Mouse (Mus musculus) lung, embryonic 16.5 days (tissue): ENCODE results near the gene Socs3. TPM values are rescaled to one million over a fixed set of nuclear protein-coding genes. Genes with fewer than 3 reads are reported as not detected.
A peak's percentile ranks its signal among the peaks of the same experiment; 100 is the strongest.

ENCODE experiments used
- ATAC-seq: fragments of 200-750 bp; cut with Nextera tagmentation; 2 replicates; pipeline ENCODE4 v1.8.0; 2017; ENCODE audit warnings: low read depth, mild to moderate bottlenecking, moderate library complexity
- H3K27ac ChIP-seq: fragments of 300-500 bp; sonication (generic); 2 replicates; pipeline ENCODE4 v1.5.1; 2014; ENCODE audit warnings: mild to moderate bottlenecking, control low read depth, low read length
- H3K27me3 ChIP-seq: fragments of 300-500 bp; sonication (generic); 2 replicates; pipeline ENCODE4 v1.6.1; 2014; ENCODE audit warnings: low read depth, low read length, mixed read lengths; ENCODE audit not compliant: control insufficient read depth, insufficient read depth
- H3K36me3 ChIP-seq: fragments of 300-500 bp; sonication (generic); 2 replicates; pipeline ENCODE4 v1.6.1; 2014; ENCODE audit warnings: low read length; ENCODE audit not compliant: control insufficient read depth, insufficient read depth
- H3K4me1 ChIP-seq: fragments of 300-500 bp; sonication (generic); replicated peaks from 2 replicates; pipeline ENCODE4 v1.6.1; 2014; ENCODE audit warnings: low read length, mixed read lengths; ENCODE audit not compliant: control insufficient read depth, insufficient read depth
- H3K4me2 ChIP-seq: fragments of 300-500 bp; sonication (generic); 2 replicates; pipeline ENCODE4 v1.6.1; 2014; ENCODE audit warnings: low read depth, low read length, control low read depth
- H3K4me3 ChIP-seq: fragments of 300-500 bp; sonication (generic); 2 replicates; pipeline ENCODE4 v1.5.1; 2014; ENCODE audit warnings: mild to moderate bottlenecking, low read length, control low read depth
- H3K9ac ChIP-seq: fragments of 300-500 bp; sonication (generic); 2 replicates; pipeline ENCODE4 v1.6.1; 2014; ENCODE audit warnings: low read length, control low read depth
- H3K9me3 ChIP-seq: fragments of 300-500 bp; sonication (generic); 2 replicates; pipeline ENCODE4 v1.6.1; 2016; ENCODE audit warnings: low read length; ENCODE audit not compliant: control insufficient read depth
- WGBS: fragments of 180-500 bp; shearing (Covaris S2); extraction: QIAGEN DNeasy Blood & Tissue Kit; methylation state at CpG from one replicate; pipeline ENCODE4 v1.1.7; 2014; 5-methylcytosine and 5-hydroxymethylcytosine counted together
- polyA plus RNA-seq: library from polyadenylated mRNA; unstranded; fragments of >200 nt; fragmentation: Nextera tagmentation; extraction: Ambion mirVana; gene quantifications from 2 replicates; pipeline ENCODE4 v1.2.1, GENCODE M21; 2015

Gene Socs3
- polyA plus RNA-seq, 1 experiment from 2014 or later, result 12.5 TPM

GRCm38 (mm10) chr11:117962228-117963067, 7.4 kb downstream of the Socs3 start:
- Histone ChIP-seq H3K9me3 (no peaks in the 10 kb centered on the region), H3K4me3 (peak overlapping the region; percentile 37; the same call in 1 of the 2 replicates), H3K9ac (peak overlapping the region; percentile 42; the same call in 1 of the 2 replicates), H3K4me2 (peak overlapping the region; percentile 70), H3K27ac (peak overlapping the region; percentile 96), H3K4me1 (peaks cover 66% of the 10 kb centered on the region), H3K36me3 (no peaks in the 10 kb centered on the region), H3K27me3 (peaks cover 4% of the 10 kb centered on the region; the same call in 1 of the 2 replicates)
- 22% methylated on average over 10 of the region's 10 CpGs for WGBS
- peak; percentile 85 for ATAC-seq

DNA sequence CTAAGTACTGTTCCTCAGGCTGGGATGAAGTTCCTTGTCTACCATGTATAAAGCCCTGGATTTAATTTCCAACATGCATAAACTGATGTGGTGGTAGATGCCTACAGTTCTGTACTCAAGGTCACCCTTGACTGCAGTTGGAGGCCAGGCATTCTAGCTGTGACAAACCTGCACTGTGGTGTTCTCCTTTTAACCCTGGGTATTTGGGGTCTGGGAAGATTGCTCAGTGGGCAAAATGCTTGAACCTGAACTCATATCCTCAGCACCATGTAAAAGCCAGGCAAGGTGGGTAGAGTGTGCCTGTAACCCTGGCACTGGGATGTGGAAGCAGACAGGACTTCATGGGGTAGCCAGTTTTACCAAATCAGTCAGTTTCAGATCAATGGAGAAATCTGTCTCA, 9.2 kb downstream of the Socs3 start:
- no peaks in the 10 kb centered on the region for H3K9me3 ChIP-seq
- H3K4me3 ChIP-seq, result no peak overlapping the region
- H3K27ac ChIP-seq, result no peak overlapping the region
- H3K4me1 ChIP-seq, result peaks cover 57% of the 10 kb centered on the region
- no peak overlapping the region for H3K4me2 ChIP-seq
- H3K36me3 ChIP-seq, result no peaks in the 10 kb centered on the region
- no peak overlapping the region for H3K9ac ChIP-seq
- no peak for ATAC-seq
- no peaks in the 10 kb centered on the region for H3K27me3 ChIP-seq

DNA sequence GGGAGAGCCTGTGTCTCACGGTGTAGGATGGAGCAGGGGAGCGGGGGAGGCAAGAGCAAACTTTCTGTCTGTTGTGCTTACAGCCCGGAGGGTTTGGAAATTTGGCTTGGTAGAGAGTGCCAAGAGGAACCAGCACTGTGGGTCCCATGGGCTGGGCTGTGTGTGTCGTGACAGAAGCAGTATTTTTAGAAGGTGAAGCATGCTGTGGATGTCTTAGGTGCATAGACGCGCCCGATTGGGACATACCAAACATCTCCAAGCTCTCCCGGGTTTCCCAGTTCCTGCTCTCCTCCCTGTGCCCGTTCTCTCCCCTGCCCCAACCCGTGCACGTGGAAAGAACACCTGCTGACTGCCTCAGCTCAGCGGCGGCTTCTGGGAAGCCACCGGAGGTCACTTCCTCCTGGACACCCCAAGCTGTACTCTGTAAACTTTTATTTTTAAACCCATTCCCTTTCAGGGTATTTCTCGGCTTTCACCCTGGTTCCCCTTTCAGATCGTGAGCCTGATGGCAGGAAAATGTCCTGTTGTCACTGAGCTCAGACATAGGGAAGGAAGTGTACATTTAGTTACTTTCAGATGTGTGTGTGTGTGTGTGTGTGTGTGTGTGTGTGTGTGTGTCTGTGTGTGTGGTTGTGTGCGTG, 10.0 kb downstream of the Socs3 start:
- H3K27ac ChIP-seq, result no peak overlapping the region

GRCm38 (mm10) chr11:117959166-117959565, 10.7 kb downstream of the Socs3 start:
- WGBS, result 85% methylated on average over 4 of the region's 4 CpGs
- H3K9ac ChIP-seq, result no peak overlapping the region
- no peak overlapping the region for H3K4me3 ChIP-seq
- H3K27ac ChIP-seq, result no peak overlapping the region
- H3K27me3 ChIP-seq, result no peaks in the 10 kb centered on the region
- no peaks in the 10 kb centered on the region for H3K9me3 ChIP-seq
- no peaks in the 10 kb centered on the region for H3K36me3 ChIP-seq
- no peak overlapping the region for H3K4me2 ChIP-seq
- peaks cover 53% of the 10 kb centered on the region for H3K4me1 ChIP-seq
- no peak for ATAC-seq

More for the DNA sequence above, 10.0 kb downstream of the Socs3 start:
- no peak for ATAC-seq
- Histone ChIP-seq H3K4me1 (peaks cover 55% of the 10 kb centered on the region), H3K9ac (no peak overlapping the region), H3K4me2 (no peak overlapping the region), H3K36me3 (no peaks in the 10 kb centered on the region), H3K9me3 (no peaks in the 10 kb centered on the region), H3K4me3 (no peak overlapping the region), H3K27me3 (no peaks in the 10 kb centered on the region)
- 43% methylated on average over 17 of the region's 17 CpGs for WGBS

DNA sequence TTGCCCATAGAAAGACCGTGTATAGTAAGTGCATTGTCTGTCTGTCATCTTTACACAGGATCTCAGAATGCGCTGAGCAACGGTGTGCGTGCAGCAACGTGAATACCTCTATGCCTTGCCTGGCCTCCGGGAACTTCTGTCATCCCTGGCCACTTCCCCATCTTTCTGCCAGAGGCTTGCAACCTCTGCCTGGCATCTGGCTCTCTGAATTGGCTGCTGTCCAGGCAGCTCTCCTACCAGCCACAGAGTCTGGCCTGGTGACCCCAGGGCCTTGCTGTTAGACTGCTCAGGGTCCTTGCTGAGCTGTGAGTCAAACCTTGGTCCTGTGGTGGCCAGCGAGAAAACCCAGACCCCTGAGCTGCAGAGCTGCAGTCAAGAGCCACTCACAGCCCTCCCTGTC, 11.7 kb downstream of the Socs3 start:
- Histone ChIP-seq H3K27me3 (no peaks in the 10 kb centered on the region), H3K36me3 (no peaks in the 10 kb centered on the region), H3K4me1 (peaks cover 47% of the 10 kb centered on the region), H3K4me3 (no peak overlapping the region), H3K4me2 (no peak overlapping the region), H3K9ac (no peak overlapping the region), H3K27ac (no peak overlapping the region), H3K9me3 (no peaks in the 10 kb centered on the region)
- 54% methylated on average over 7 of the region's 7 CpGs for WGBS
- no peak for ATAC-seq

- Histone ChIP-seq H3K4me2 (no peak overlapping the region), H3K9ac (0 out of 2 replicates have a peak overlapping the region, but pooled peaks have one; percentile 9), H3K9me3 (no peaks in the 10 kb centered on the region), H3K27ac (0 out of 2 replicates have a peak overlapping the region, but pooled peaks have one; percentile 8), H3K4me1 (peaks cover 37% of the 10 kb centered on the region), H3K27me3 (no peaks in the 10 kb centered on the region), H3K4me3 (no peak overlapping the region), H3K36me3 (no peaks in the 10 kb centered on the region)
- 42% methylated on average over 13 of the region's 13 CpGs for WGBS
- peak; percentile 18 for ATAC-seq
Observed at GRCm38 (mm10) chr11:117955621-117956020, 14.2 kb downstream of the Socs3 start.

DNA sequence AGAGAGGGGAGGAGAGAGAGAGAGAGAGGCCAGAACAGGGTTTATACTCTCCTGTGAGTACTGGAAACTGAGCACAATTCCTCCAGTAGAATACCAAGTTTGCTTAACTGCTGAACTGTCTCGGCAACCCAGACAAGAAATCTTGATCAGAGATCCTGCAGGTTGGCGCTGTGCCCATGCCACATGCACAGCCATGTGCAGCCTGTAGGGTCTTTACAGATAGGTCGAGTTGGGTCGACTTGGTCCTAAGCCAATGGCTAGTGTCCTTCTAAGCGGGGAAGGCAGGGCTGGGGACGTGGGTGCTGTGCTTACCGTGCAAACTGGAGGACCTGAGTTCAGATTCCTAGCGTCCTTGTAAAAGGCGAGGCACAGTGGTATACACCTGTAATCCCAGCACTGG, 15.0 kb downstream of the Socs3 start:
- Histone ChIP-seq H3K4me3 (no peak overlapping the region), H3K4me1 (peaks cover 38% of the 10 kb centered on the region), H3K27ac (no peak overlapping the region), H3K27me3 (no peaks in the 10 kb centered on the region), H3K36me3 (no peaks in the 10 kb centered on the region), H3K9me3 (no peaks in the 10 kb centered on the region), H3K4me2 (no peak overlapping the region), H3K9ac (no peak overlapping the region)
- 64% methylated on average over 9 of the region's 9 CpGs for WGBS
- no peak for ATAC-seq

DNA sequence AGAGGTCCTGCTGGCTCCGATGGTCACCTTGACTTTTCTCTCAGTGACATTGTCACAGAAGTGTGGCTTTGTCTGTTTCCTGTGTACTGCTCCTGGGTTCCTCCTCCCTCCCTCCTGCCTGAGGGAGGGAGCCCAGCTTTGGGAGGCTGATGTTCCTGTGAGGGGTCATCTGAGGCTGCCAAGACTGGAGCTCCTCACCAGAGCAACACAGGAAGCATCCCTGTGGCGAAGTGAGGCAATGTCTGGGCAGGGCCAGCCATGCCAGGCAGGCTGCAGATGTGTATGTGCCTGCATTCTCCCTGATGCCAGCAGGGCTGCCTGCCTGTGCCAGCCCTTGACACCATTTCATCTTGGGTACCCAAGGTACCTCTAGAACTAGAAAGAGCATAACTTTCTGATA, 15.8 kb downstream of the Socs3 start:
- Histone ChIP-seq H3K4me3 (no peak overlapping the region), H3K4me2 (no peak overlapping the region), H3K36me3 (no peaks in the 10 kb centered on the region), H3K27me3 (no peaks in the 10 kb centered on the region), H3K9ac (no peak overlapping the region), H3K27ac (no peak overlapping the region), H3K9me3 (no peaks in the 10 kb centered on the region), H3K4me1 (peaks cover 38% of the 10 kb centered on the region)
- WGBS, result 50% methylated on average over 2 of the region's 2 CpGs
- no peak for ATAC-seq

DNA sequence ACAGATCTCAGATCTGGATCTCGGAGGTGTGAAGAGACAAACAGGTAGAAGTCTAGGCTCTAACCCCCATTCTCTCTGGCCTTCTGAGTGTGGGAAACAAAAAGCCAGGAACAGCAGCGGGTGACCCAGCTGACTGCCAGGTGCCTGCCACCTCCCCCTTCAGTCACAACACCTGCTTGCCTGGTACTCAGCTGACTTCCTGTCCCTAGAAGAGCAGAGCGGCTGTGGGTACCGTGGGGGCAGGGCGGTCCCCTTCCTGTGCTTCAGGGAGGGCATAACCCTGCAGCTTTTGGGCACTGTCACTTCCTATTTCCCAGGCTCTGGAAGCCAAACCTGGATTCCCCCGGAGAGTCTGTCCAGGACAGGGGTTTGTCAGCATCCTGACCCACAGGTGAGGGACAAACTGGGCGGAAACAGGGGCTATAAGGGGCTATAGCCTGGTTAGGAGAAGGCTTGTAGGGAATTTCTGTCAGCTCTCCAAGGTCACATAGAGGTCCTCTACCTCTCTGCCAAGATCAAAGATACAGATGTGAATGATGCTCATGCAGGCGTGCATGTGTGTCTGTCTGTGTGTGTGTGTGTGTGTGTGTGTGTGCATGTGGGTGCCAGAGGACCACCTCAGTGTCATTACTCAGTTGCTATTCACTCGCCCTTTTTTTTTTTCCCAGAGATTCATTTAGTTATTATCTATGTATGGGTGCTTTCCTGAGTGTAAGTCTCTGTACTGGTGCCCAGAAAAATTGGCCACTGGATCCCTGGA, 17.5 kb downstream of the Socs3 start:
- Histone ChIP-seq H3K27ac (no peak overlapping the region), H3K27me3 (no peaks in the 10 kb centered on the region), H3K36me3 (no peaks in the 10 kb centered on the region), H3K4me3 (no peak overlapping the region), H3K4me2 (no peak overlapping the region), H3K9ac (no peak overlapping the region), H3K9me3 (no peaks in the 10 kb centered on the region), H3K4me1 (peaks cover 31% of the 10 kb centered on the region)
- 44% methylated on average over 9 of the region's 9 CpGs for WGBS
- no peak for ATAC-seq
